Mouse (Mus musculus) C2C12 (cell line): Measurements from ENCODE around the gene Rac2. TPM values are rescaled to one million over a fixed set of nuclear protein-coding genes. Genes with fewer than 3 reads are reported as not detected.

ENCODE experiments used
- H3K27me3 ChIP-seq: one replicate; pipeline ENCODE4 v1.6.1; 2011; ENCODE audit not compliant: control insufficient read depth, insufficient read depth, insufficient read length
- H3K36me3 ChIP-seq: one replicate; pipeline ENCODE4 v1.6.1; 2011; ENCODE audit not compliant: control insufficient read depth, insufficient read depth
- H3K4me3 ChIP-seq: one replicate; pipeline ENCODE4 v1.5.1; 2011; ENCODE audit warnings: mild to moderate bottlenecking, control low read depth; ENCODE audit not compliant: poor library complexity, insufficient read depth, severe bottlenecking
- H3K79me2 ChIP-seq: one replicate; pipeline ENCODE4 v1.6.1; 2011; ENCODE audit not compliant: control insufficient read depth, insufficient read depth
- H3K79me3 ChIP-seq: one replicate; pipeline ENCODE4 v1.6.1; 2011; ENCODE audit warnings: low read depth, control low read depth
- H3ac ChIP-seq: one replicate; pipeline ENCODE3; 2011; ENCODE audit warnings: low read depth; ENCODE audit not compliant: control insufficient read depth, insufficient read length
- CEBPB ChIP-seq: IDR thresholded peaks from one replicate; pipeline ENCODE4 v1.6.1; 2011; ENCODE audit warnings: low read depth, mild to moderate bottlenecking, control low read depth, moderate library complexity
- CTCF ChIP-seq: IDR thresholded peaks from one replicate; pipeline ENCODE4 v1.5.1; 2011; ENCODE audit not compliant: control insufficient read depth, insufficient read depth, insufficient read length
- FOSL1 ChIP-seq: IDR thresholded peaks from one replicate; pipeline ENCODE4 v1.8.0; 2011; ENCODE audit warnings: mild to moderate bottlenecking, low read length; ENCODE audit not compliant: poor library complexity, insufficient read depth, severe bottlenecking
- MAX ChIP-seq: IDR thresholded peaks from one replicate; pipeline ENCODE4 v1.6.1; 2011; ENCODE audit warnings: mild to moderate bottlenecking, control low read depth
- MYOD1 ChIP-seq: IDR thresholded peaks from one replicate; pipeline ENCODE4 v1.6.1; 2011; ENCODE audit warnings: low read depth; ENCODE audit not compliant: control insufficient read depth, insufficient read length
- MYOG ChIP-seq: IDR thresholded peaks from one replicate; pipeline ENCODE4 v1.6.1; 2011; ENCODE audit not compliant: control insufficient read depth, insufficient read length; ENCODE audit errors: extremely low read depth
- USF1 ChIP-seq: IDR thresholded peaks from one replicate; pipeline ENCODE4 v1.6.1; 2011; ENCODE audit warnings: low read depth, mild to moderate bottlenecking, control low read depth, moderate library complexity
- polyA plus RNA-seq: library from polyadenylated mRNA; unstranded; fragments of >200 nt; fragmentation: generic; extraction: Trizol; gene quantifications from one replicate; pipeline ENCODE4 v1.2.1, GENCODE M21; 2012; ENCODE audit warnings: missing spikeins

The Rac2 gene
- polyA plus RNA-seq, 1 experiment, result not detected

GRCm38 (mm10) chr15:78596914-78597313 lies 24.3 kb upstream of the Rac2 start, which contains the start of gene Cyth4:
Gene Cyth4 (plus strand): TSS chr15:78597047.
- Histone ChIP-seq H3ac (no peak within 1 kb of the TSS), H3K27me3 (peaks cover 32% of the 10 kb centered on the region), H3K79me3 (no peaks in the 10 kb centered on the region), H3K79me2 (no peaks in the 10 kb centered on the region), H3K4me3 (no peak within 1 kb of the TSS), H3K36me3 (no peaks in the 10 kb centered on the region)
- no peak for TF ChIP-seq MAX

GRCm38 (mm10) chr15:78596504-78596903 lies 23.9 kb upstream of the Rac2 start:
- Histone ChIP-seq H3K27me3 (peaks cover 32% of the 10 kb centered on the region), H3ac (no peak overlapping the region), H3K79me3 (no peaks in the 10 kb centered on the region), H3K79me2 (no peaks in the 10 kb centered on the region), H3K4me3 (no peak overlapping the region), H3K36me3 (no peaks in the 10 kb centered on the region)
- TF ChIP-seq FOSL1 (no peak), CEBPB (no peak)

- no peaks in the 10 kb centered on the region for H3K79me3 ChIP-seq
- H3K79me2 ChIP-seq, result no peaks in the 10 kb centered on the region
- peaks cover 28% of the 10 kb centered on the region for H3K27me3 ChIP-seq
- TF ChIP-seq CEBPB (no peak), USF1 (no peak), CTCF (no peak), MYOD1 (no peak), FOSL1 (no peak), MYOG (no peak), MAX (no peak)
- H3K36me3 ChIP-seq, result no peaks in the 10 kb centered on the region
- no peak overlapping the region for H3ac ChIP-seq
- no peak overlapping the region for H3K4me3 ChIP-seq
Measured at GRCm38 (mm10) chr15:78595468-78595867, 22.9 kb upstream of the Rac2 start.

- Histone ChIP-seq H3K36me3 (no peaks in the 10 kb centered on the region), H3K79me3 (no peaks in the 10 kb centered on the region), H3K79me2 (no peaks in the 10 kb centered on the region), H3K27me3 (peaks cover 21% of the 10 kb centered on the region), H3K4me3 (no peak overlapping the region), H3ac (no peak overlapping the region)
- TF ChIP-seq MYOD1, result no peak
Measured at GRCm38 (mm10) chr15:78594831-78595230, 22.2 kb upstream of the Rac2 start.

GRCm38 (mm10) chr15:78593896-78594425 lies 21.4 kb upstream of the Rac2 start:
- Histone ChIP-seq H3ac (no peak overlapping the region), H3K79me3 (no peaks in the 10 kb centered on the region)

GRCm38 (mm10) chr15:78592452-78592968 lies 19.9 kb upstream of the Rac2 start:
- no peak overlapping the region for H3ac ChIP-seq
- no peaks in the 10 kb centered on the region for H3K79me2 ChIP-seq
- H3K27me3 ChIP-seq, result peaks cover 12% of the 10 kb centered on the region
- no peaks in the 10 kb centered on the region for H3K79me3 ChIP-seq
- H3K4me3 ChIP-seq, result no peak overlapping the region
- no peak for TF ChIP-seq MAX
- no peak for TF ChIP-seq MYOG
- no peak for TF ChIP-seq CTCF
- no peak for TF ChIP-seq USF1
- TF ChIP-seq CEBPB, result no peak
- TF ChIP-seq MYOD1, result no peak
- TF ChIP-seq FOSL1, result no peak
- H3K36me3 ChIP-seq, result no peaks in the 10 kb centered on the region

More at GRCm38 (mm10) chr15:78593896-78594425, 21.4 kb upstream of the Rac2 start:
- Histone ChIP-seq H3K27me3 (peaks cover 14% of the 10 kb centered on the region), H3K4me3 (no peak overlapping the region), H3K36me3 (no peaks in the 10 kb centered on the region), H3K79me2 (no peaks in the 10 kb centered on the region)
- TF ChIP-seq CEBPB (no peak), MAX (no peak), MYOD1 (no peak), CTCF (no peak), FOSL1 (no peak), USF1 (no peak), MYOG (no peak)
